Mouse (Mus musculus): Measurements from ENCODE around the gene Ddah2. TPM values are rescaled to one million over a fixed set of nuclear protein-coding genes. Genes with fewer than 3 reads are reported as not detected.
A peak's percentile ranks its signal among the peaks of the same experiment; 100 is the strongest.

The Ddah2 gene
- polyA plus RNA-seq, 1 experiment, result 68.6 TPM

DNA sequence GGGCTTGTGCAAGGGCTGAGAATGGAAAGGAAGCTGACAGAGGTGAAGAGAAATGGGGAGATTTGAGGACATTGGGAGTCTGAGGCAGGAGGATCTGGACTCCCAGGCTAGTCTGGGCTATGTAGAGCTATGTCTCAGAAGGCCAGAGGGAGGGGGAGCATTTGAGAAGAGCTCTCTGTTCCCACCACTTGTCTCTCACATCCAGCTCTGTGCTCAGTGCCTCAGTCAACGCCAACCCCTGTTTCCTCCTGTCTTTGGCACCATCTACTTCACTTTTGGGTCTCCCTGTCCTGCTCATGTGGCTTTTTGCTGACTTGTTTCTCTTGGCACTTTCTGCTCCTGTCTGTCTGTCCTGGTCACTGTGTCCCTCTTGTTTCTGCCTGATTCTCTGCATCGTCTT is 18.4 kb downstream of the Ddah2 start:
- DNase-seq (ENCODE audit: low spot score), result no peak

DNA sequence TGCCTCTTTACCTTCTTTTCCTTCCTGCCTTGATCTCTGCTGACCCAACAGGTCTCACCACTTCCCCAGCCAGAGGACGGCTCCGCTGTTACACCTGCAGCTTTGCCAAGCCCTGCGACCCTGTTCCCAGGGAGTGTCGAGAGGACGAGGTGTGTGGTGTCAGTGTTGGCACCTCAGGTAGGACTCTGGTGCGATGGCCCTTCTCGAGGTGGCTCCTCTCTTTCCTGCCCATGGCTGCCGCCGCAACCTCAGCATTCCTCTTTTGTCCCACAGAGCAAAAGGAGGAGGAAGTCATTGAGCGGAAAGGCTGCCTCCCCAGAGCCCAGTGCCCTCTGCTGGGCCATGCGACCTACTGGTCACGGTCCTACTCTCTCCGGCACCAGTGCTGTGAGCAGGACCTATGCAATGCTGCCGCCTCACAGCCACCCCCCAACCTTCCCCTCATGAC is 19.0 kb downstream of the Ddah2 start, which contains the start of gene Ly6g6d:
TSS of gene Ly6g6d (minus strand) at position 280 of the 448 bp plus-strand sequence.
- DNase-seq (ENCODE audit: low spot score), result peak; percentile 45

DNA sequence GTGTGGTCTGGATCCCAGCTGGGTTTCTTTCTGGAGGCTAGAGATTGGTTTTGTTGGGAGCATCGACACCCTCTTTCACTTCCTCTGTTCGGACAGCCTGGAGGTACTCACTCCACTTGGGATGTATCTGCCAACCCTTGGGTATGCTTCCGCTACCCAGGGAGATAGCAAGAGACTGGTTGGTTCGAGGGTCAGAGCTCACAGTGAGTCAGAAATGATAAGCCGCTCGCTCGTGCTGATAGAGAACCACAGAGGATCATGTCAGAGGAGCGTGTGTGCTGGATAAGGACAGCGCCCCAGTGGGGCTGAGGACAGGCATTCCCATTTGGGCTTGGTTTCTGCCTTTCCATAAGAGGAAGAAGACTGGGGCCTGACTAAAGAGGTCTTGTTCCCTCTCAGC is 20.9 kb downstream of the Ddah2 start:
- no peak for DNase-seq (ENCODE audit: low spot score)

DNA sequence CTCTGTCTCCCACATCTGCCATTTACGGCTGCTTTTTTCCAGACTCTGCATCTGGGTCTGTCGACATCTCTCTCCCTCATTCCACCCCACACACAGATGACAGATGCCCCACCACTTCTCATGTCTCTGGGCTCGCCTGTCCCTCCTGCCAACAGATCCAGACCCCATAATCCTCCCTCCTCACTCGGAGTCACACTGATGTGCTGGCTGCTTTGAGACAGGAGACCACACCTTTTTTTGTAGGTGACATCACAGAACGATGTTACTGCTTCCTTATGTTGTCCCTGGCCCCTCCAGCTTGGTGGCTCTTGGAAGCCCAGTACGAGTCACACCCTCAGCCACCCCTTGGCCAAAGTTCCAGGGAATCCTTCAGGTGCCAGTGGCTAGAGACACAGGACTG is 21.4 kb downstream of the Ddah2 start:
- no peak for DNase-seq (ENCODE audit: low spot score)

DNA sequence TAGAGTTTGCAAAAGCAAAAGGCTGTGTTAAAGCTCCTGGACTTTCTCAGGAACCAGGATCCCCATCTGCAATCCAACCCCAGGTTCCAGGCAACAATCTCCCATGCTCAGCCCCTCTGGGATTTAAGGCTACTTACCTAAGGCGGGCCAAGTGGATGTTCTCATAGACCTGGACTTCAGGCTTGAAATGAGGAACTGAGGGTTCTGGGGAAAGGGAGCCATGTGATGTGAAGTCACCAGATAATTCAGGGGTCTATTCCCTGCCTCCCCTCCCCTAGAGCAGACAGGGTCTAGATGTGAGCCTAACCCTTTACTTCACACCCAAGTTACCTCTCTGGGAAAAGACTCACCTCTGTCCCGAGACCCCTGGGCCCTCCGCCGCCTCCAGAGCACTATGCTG is 21.9 kb downstream of the Ddah2 start:
- no peak for DNase-seq (ENCODE audit: low spot score)

DNA sequence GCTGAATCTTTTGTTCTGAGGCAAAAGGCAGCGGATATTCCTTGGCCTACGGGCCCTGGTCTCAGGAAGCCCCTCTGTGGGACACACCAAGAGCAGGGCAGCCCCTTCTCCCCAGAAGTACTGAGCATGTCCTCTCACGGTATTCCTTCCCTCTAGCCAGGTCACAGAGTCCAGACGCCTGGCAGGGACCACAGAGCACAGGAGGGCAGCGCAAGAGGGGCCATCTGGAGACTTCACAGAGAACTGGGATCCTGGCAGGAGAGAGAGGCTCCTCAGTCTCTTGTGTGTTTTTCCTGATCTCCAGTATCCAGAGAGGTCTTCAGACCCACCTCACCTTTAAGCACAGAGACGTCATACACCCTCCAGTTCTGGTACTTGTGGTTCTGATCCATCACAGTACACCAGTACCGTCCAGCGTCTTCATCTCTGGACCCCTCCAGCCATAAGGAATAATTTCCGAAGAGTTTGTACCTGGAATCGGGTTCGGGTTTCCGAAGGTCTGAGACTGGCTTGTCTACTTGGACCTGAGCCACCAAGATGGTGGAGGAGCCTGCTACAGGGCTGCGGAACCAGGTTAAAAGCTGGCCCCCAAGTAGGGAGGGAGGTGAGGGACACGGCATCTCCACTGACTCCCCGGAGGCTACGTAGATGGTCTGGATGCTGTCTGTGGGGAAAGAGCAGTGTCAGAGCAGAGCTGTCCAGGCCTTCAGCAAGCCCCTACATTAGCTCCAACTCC is 24.2 kb downstream of the Ddah2 start:
- no peak for DNase-seq (ENCODE audit: low spot score)

DNA sequence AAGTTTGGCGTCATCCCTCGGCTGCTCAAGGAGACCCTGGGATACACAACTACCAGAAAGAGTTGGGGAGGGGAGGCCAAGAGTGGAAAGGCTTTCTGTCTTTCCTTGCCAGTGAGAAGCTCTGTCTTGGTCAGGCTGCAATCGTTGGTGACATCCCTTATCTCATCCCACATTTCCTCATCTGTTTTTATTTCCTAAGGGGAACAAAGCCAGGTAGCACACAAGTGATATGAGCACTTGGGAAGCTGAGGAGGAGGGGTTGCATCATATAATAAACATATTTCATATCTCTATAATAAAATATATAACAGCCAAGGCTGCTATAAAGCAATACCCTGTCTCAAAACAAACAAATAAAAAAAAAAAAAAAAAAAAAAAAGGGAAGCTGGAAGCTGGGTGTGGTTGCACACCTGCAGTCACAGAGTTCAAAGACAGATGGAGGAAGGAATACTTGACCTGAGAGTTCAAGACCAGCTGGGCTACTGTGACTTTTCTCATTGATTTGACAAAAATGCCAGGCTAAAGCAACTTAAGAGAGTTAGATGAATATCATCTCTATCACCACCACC is 25.2 kb downstream of the Ddah2 start:
- DNase-seq (ENCODE audit: low spot score), result no peak

DNA sequence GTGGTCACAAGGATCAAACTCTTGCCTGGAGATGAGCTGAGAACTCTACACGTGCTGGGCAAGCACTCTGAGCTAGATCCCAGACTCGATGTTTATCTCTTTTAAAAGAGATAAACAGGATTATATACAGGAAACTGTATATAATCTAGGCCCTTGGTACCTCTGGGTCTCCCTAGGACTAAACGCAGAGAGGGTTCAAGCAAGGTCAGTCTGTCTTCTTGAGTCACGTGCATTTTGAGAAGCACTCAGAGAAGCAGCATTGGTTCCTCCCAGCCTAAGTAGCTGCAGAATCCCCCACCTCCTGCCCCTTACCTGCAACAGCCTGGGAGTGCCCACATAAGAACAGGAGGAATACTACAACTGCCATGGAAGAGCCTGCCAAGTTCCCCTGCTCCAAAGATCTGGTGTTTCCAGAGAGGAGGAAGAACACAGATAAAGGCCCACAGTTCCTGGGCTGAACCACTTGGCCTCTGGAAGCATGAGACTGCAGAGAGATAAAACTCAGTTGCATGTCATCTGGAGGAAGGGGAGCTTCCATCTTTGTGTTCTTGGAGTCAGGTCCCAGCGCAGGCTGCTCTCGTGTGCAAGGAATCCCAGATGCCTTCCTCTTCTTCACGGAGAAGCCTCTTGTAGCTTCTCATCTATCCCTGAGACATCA is 26.5 kb downstream of the Ddah2 start, which contains the start of gene Ly6g6f:
TSS of gene Ly6g6f (minus strand) at position 403 of the 658 bp plus-strand sequence.
- no peak for DNase-seq (ENCODE audit: low spot score)

DNA sequence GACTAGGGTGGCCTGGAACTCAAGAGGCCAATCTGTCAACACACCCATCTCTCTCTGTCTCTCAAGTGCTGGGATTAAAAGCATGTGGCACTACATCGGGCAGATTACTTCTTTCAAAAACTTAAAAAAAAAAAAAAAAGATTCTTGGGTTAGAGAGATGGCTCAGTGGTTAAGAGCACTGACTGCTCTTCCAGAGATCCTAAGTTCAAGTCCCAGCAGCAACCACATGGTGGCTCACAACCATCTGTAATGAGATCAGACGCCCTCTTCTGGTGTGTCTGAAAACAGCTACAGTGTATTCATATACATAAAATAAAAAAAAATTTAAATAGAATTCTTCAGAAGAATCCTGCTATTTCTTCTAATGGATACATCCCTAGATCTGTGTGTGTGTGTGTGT is 29.3 kb downstream of the Ddah2 start:
- DNase-seq (ENCODE audit: low spot score), result no peak

DNA sequence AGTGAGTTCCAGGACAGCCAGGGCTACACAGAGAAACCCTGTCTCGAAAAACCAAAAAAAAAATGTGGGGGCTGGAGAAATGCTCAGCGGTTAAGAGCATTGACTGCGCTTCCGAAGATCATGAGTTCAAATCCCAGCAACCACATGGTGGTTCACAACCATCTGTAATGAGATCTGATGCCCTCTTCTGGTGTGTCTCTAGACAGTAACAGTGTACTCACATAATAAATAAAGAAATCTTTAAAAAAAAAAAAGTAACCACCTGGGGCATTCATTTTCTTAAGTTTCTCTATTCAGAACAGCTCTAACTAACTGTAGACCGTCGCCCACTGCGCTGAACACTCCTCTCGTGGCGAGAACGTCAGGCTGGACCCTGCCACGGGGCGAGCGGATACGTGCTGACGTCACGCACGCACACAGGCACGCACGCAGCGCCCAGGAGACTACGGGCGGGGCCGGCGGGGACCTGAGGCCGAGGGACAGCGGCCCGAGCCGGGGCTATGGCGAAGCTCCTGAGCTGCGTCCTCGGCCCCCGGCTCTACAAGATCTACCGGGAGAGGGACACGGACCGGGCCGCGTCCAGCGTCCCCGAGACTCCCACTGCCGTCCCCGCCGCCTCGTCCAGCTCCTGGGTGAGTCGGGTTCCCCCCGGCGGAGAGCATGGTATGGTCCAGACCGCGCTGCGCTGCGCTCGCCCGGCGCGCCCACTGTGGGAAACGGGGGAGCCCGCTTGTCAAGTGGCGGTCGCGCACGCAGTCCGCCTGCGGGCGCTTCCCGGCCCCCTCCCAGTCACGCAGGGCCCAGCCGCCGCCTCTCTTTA is 30.2 kb downstream of the Ddah2 start, which contains the start of gene Abhd16a:
TSS of gene Abhd16a (plus strand) at position 439 of the 820 bp plus-strand sequence.
- peak; percentile 91 for DNase-seq (ENCODE audit: low spot score)

DNA sequence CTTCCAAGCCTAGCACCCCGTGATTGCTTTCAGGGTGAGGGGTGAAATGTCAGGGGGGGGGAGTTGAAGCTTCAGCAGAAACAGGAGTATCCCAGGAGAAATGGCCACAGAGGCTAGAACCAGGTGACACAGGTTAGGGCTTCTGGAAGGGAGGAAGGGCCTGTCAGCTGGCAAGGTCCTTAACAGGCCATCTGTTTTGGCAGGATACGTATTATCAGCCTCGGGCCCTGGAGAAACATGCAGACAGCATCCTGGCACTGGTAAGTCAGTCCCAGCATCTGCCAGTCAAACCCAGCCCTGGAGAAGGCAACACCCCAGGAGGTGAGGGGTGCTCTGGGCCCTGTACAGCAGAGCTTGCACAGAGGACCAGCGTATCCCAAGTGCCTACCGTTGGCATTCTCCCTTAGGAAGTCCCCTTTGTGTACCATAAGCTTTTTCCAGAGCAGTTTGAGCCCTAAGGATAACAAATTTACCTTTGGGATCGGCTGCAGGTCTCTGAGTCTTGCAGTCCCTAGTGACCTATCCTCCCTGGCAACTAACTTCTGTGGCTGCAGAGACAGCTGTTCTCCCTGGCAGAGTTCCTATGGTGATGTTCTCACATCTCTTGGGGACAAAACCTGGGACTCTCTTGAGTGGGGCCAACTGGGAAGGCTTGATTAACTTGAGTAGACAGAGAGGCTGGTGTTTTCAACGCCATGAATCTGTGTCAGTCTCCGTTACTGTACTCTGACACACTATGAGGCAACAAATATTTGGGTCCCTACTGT is 31.5 kb downstream of the Ddah2 start:
- no peak for DNase-seq (ENCODE audit: low spot score)

DNA sequence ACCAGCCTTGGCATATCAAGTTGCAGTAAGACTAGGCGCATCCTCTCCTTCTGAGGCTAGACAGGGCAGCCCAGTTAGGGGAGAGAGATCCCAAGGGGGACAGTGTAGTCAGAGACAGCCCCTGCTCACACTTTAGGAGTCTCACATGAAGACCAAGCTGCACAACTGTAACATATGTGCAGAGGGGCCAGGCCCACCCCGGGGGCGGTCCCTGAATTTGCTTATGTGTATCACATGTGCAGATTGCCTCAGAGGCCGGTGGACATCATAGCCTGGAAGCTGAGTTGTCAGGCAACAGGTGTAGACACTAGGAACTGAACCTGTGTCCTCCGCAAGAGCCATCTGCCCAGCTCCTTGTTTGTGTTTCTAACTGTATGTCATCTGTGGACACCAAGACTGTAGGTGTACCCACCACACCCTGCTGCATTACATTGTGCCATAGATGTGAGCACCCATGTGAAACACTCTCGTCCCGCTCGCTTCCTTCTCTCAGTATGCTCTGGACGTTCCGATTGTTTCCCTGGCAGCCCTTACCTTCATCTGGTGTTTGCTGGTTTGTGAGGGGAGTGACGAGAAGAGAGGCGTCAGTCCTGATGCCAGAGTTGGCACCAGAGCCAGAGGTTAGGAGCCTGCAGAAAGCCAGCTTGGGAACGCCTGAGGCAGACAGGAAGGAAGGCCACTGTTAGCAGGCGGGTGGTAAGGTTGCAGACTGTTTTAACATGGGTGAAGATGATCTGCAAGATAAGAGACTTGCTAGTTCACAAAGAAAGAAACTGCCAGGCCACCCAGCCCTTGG is 33.8 kb downstream of the Ddah2 start:
- DNase-seq (ENCODE audit: low spot score), result no peak

DNA sequence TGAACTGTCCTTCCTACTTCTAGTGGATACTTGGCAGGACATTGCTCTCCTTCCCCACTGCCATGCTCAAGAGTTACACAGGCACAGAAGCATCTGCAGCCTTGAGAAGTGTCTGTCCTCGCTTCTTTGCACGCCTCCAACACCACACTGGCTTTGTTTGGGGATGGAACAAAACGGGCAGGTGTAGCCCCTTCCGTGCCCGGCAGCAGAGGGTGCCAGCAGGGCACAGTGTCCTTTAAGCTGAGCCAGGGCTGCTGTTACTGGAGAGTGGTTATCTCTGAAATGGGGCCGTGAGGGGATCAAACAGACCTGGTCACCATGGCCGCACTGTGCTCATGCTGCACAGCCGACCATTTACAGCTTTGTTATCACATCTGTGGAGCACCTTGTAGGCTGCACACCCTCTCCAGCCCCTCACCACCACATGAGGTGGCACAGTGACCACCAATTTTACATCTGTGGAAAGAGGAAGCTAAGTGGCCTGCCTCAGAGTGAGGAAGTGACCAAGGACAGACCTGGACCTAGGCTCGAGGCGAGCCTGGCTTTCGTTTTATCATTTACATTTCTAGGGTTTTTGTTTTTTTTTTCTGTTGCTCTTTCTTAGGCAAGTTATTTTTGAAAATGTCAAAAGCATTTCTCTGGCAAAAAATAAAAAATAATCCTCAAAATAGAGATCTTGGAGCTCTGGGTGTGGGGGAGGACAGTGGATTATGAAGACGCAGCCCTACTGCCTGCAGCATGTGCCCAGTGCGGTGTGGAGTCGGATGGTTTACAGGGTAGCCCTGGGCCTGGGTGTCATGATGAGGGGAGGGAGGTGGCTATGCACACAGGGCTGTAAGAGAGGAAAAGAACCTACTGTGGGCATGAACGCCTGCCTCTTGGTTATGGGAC is 35.9 kb downstream of the Ddah2 start:
- DNase-seq (ENCODE audit: low spot score), result no peak

DNA sequence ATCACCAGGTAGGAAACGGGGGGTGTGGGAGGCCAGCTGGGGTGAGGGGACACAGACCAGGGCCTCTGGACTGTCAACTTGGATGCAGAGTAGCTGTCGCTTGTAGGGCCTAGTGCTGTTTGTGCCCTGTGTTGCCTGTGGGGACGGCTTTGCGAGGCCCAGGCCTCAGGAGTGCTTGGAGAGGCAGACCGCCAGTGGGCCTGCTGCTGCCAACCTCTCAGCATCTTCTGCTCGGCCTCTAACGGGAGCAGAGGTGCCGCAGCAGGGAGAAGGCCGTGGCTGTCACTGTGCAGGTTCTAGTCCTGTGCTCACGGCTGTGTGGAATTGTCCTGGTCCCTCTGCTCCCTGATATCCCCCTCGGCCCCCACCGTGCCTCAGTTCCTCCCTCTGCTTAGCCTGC is 37.8 kb downstream of the Ddah2 start:
- no peak for DNase-seq (ENCODE audit: low spot score)

DNA sequence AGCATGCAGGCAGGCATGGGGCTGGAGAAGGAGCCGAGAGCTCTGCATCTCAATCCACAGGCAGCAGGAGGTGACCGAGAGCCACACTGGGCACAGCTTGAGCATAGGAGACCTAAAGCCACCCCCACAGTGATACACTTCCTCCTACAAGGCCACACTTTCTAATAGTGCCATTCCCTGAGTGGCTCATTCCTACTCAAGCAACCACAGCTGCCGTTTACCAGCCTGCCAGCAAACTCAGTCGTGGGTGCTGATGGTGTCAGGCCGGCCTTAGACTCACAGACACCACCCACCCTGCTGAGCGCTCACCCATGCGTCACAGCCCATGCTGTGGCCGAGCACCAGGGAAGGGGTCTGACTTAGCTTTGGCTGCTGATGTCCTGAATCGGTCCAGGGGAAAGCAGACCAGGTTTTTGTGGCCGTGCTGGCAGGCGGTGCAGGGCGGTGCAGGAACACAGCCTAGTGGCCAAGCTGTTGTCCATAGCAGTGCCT is 38.4 kb downstream of the Ddah2 start:
- no peak for DNase-seq (ENCODE audit: low spot score)

DNA sequence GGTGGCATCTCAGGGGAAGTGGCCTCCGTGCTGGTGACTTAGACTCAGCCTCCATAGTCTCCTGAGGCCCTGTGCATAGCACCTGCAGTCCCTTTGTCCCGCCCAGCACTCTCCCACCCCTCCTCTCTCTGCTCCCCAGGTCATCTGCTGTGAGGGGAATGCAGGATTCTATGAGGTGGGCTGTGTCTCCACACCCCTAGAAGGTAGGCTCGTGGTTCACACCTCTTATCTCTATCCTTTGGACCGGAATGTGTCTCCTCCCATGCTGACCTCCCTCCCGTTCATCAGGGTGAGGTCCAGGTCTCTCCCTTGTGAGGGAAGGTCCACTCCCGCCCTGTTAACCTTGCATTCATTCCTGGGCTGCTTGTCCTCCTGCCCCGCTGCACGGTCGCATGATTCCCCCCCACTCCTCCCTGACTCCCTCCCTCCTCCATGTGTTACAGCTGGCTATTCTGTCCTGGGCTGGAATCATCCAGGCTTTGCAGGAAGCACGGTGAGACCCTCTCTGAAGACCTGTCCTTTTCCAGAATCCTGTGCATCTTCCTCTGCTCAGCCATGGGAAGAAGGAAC is 41.4 kb downstream of the Ddah2 start:
- DNase-seq (ENCODE audit: low spot score), result no peak

DNA sequence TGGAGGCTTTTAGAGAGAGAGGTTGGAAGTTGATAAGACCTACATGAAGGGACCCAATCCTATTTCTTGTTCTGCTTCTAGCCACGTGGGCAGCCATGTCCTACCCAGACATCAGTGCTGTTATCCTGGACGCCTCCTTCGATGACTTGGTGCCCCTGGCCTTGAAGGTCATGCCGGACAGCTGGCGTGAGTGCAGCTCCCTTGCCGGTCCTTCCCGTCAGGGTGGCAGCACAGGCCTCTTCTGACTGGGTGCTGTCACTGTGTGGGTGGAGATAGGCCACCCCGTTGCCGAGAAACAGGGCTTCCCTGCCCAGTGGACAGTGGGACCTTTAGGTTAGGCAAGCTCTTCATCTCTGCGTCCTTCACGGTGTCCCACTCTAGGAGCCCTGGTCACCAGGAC is 42.3 kb downstream of the Ddah2 start:
- DNase-seq (ENCODE audit: low spot score), result no peak

DNA sequence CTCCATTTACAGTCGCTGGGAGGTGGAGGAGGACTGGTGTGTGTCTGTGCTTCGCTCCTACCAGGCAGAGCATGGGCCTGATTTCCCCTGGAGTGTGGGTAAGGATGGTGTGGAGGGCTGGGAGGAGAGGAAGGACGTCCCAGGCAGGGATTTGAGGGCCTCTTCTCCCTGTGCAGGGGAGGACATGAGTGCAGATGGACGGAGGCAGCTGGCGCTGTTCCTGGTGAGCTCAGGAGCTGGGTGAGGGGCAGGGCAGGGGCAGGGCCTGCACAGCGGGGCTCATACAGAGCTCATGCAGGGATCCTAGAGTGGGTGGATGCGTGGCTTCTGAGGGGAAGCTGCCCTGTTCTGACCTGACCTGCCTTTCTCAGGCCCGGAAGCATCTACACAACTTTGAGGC is 43.5 kb downstream of the Ddah2 start:
- DNase-seq (ENCODE audit: low spot score), result no peak

DNA sequence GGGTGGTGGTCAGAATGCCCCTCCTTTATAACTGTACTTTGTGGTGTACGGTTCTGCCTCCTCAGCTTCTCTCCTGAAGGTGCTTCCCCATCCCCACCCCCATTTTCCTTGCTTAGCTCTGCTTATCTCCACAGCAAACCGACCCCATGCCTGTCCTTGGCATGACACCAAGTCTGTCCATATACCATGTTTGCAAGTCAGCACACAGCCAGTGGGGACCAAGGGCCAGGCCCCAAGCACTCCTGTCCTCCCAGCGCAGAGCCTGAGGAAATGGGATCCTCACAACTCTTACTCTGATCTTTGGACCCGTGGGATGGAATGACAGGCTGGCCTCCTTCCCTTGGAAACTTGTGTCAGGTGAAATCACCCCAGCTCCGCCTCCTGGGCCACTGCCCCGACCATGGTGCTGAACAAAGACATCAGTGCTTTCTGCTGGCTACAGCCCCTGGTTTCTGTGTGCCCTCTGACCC is 44.4 kb downstream of the Ddah2 start:
- no peak for DNase-seq (ENCODE audit: low spot score)

Data from urinary bladder, adult 2 months (tissue).